Mouse (Mus musculus) CH12.LX (cell line): Measurements from ENCODE around the gene Gm17387.

Experiments used
- CTCF ChIP-seq, 2 experiments: IDR thresholded peaks in 1 of 2; conservative IDR thresholded peaks in 1 of 2; 2 replicates each; pipeline ENCODE4 v1.5.1; 2011 to 2012; ENCODE audit warnings: low read depth in 2 of 2, low read length in 2 of 2, improper control_type of control experiment in 1 of 2, inconsistent platforms in 1 of 2, mild to moderate bottlenecking in 1 of 2, moderate library complexity in 1 of 2
- E2F4 ChIP-seq: IDR thresholded peaks from 2 replicates; pipeline ENCODE4 v1.6.1; 2011; ENCODE audit warnings: low read depth, low read length, improper control_type of control experiment; ENCODE audit not compliant: insufficient replicate concordance
- EP300 ChIP-seq: IDR thresholded peaks from 2 replicates; pipeline ENCODE4 v1.6.1; 2011; ENCODE audit warnings: low read length, improper control_type of control experiment
- POLR2A ChIP-seq: IDR thresholded peaks from 2 replicates; pipeline ENCODE4 v1.6.1; 2011; ENCODE audit warnings: low read depth, mild to moderate bottlenecking, improper control_type of control experiment, low read length
- POLR2AphosphoS2 ChIP-seq: IDR thresholded peaks from 2 replicates; pipeline ENCODE4 v1.6.1; 2011; ENCODE audit warnings: low read depth, low read length, improper control_type of control experiment

- no peak for TF ChIP-seq E2F4
- no peak for TF ChIP-seq CTCF (conservative IDR thresholded peaks at IDR 0.05 in 1 of 2, IDR thresholded peaks at IDR 0.05 in 1 of 2; ENCODE audit: low read depth in 2 of 2, low read length in 2 of 2)
- TF ChIP-seq POLR2A, result no peak
- TF ChIP-seq EP300, result no peak
- TF ChIP-seq POLR2AphosphoS2, result no peak
Observed at GRCm38 (mm10) chr7:141040867-141041606, 12.1 kb downstream of the Gm17387 start.
